Mouse (Mus musculus): ENCODE results near the gene Fam240a.

Fam240a gene

GRCm38 (mm10) chr9:110891077-110891828 lies 25.4 kb downstream of the Fam240a start:
- DNase-seq: no peak

DNA sequence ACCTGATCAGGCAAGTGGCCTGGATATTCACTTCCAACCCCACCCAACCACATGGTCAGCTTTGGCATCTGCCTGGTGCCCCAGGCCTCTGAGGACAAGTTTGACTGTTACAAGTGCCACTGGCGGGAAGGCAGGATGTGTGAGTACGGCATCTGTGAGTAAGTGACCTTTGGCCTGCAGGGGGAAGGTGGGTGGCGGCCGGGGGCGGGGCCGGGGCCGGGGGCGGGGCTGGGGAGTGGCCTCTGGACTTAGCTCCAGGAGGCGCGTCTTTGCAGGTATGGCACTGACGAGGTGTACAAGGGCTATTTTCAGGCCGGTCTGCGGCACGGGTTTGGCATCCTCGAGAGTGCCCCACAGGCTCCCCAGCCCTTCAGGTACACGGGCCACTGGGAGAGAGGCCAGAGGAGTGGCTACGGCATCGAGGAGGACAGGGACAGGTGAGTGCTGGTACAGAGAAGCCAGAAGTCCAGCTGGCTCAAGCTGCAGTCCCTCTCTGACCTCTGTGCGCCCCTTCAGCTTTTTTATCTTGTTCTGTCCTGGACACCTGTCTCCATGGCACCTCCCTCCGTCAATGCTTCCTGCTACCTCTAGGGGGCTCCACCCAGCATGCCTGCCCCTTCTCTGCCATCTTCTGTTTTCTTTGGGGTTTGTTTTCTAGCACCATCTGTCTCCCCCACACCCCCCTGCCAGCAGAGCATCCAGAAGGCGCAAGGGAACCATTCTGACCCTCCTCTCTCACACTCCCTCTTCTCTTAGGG lies 26.5 kb downstream of the Fam240a start:
- DNase-seq: peak; percentile 36

GRCm38 (mm10) chr9:110888935-110889334 lies 27.7 kb downstream of the Fam240a start:
- DNase-seq: no peak

DNA sequence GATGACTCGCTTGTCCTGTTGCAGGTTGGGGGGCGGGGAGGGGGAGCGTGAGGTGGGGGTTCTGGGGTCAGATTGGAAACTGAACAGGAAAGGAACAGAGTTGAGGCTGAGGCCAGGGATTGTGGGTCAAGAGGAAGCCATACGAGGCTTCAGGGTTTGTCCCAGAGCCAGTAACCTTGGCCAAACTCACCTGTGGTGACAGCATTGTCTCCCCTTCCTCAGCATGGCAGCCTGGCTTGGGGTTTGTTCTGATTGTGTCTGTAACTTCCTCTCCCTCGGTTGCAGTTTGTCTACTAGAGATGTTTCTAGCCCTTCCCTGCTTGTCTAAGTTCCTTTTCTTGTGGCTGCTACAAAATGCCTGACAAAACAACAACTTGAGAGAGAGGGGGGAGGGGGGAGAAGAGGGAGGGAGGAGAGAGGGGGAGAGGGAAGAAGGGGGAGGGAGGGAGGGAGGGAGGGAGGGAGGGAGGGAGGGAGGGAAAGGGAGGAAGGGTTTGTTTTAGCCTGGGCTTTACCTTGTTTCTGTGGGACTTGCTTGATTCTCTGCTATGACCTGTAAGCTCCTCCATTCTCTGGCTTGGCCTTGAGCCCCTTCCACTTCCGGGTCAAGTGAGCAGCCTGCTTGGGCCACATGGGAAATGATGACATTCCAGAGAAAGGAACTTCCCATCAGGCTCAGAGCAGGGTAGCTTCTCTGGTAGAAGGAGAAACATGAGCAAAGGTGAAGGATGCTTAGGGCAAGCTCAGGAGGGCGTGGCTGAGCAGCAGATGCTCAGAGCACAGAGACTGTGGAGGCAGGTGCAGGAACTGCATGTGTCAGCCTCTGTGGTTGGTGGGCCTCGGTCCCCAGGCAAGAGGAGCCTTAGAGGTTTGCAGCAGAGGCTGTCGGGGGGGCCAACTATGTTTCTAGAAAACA lies 29.0 kb downstream of the Fam240a start:
- no peak for DNase-seq

DNA sequence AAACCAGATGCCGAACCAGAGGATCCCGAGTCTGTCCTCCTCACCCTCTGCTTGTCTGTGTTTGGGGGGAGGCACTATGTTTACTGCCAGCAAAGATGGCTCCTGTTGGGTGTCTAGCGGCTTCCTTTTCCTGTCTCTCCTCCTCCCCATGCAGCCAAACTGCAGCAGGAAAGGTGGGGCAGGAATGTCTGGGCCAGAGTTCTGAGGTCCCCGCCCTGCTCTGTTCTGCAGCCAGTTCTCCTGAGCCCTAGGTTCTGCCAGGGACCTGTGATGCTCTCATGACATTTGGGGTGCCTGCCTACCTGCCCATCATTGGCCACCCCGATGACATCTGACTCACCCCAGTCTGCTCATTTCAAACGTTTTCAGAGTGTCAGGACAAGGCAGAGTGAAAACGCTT lies 34.7 kb downstream of the Fam240a start:
- no peak for DNase-seq

- DNase-seq: no peak
Observed at GRCm38 (mm10) chr9:110880772-110881171, 35.9 kb downstream of the Fam240a start.

DNA sequence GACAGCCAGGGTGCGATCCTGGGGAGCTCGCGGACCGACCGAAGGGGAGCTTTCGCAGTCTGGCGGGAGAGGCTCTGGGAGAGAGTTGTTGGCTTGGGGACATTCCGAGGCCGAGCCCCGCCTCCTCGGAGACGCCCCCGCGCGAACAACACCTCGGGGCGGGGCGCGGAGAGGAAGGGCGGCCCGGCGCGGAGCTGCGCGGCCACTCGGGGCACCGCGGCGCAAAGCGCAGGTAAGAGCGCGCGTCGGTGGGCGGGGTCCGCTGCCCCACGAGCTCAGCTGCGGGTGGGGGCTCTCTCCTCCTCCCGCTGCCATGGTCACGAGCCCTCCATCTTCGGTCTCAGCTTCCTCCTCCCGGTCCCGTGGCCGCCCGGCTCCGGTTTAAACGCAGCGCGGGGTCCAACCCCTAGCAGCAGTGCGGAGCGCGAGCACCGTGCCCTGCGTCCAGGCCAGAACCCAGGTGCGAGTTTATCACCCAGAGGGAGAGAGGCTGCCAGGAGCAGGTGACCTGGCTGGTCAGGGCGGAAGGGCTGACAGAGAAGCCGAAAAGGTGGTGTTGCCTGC lies 36.6 kb downstream of the Fam240a start, which contains the start of gene Tmie:
Tmie (minus strand) TSS at position 116 of the 564 bp plus-strand sequence.
- peak; percentile 69 for DNase-seq

- no peak for DNase-seq
Observed at GRCm38 (mm10) chr9:110879191-110879920, 37.3 kb downstream of the Fam240a start, which contains the start of gene Als2cl. Gene Als2cl (plus strand): TSS chr9:110879870.

- DNase-seq: no peak
Observed at GRCm38 (mm10) chr9:110877888-110878287, 38.8 kb downstream of the Fam240a start.

DNA sequence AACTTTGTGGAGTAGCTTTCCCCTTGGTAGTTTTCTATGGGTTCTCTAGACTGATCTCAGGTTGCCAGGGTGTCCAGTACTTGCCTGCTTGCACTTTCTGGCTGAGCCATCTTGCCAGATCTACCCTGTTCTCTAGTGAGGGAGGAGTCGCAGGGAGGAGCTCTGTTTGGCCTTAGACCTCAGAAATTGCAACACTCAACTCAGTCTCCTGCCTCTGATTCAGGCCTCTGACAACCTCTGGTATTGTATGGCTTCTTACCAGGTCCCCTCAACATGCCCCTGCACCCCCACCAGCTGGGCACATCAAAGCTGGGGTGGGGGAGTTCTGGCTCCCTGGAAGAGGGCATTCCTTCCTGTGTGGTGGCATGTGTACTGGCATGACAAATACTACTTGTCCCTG lies 39.3 kb downstream of the Fam240a start:
- no peak for DNase-seq

GRCm38 (mm10) chr9:110875288-110875695 lies 41.4 kb downstream of the Fam240a start:
- DNase-seq: peak; percentile 52

GRCm38 (mm10) chr9:110874660-110875191 lies 41.9 kb downstream of the Fam240a start:
- no peak for DNase-seq

GRCm38 (mm10) chr9:110873681-110874659 lies 42.7 kb downstream of the Fam240a start:
- DNase-seq: peak; percentile 48

DNA sequence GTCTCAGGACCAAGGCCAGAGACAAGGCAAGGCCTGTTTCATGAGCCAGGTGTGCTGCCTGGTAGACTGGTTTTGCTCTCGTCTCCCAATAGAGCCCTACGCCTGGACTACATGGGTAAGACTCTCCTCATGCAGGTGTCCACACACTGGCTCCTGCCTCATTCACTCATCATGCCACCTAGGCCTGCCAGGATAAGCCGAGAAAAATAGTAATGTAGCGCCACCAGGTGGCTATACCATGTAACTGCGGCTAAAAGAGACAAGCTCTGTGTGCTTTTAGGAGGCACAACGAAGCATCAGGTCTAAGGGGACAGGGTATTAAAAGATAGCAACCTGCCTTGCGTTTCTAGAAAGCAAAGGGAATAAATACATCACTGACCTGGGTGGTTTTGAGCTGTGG lies 45.6 kb downstream of the Fam240a start:
- DNase-seq: peak; percentile 58
